Mouse (Mus musculus) heart, postnatal 0 days (tissue): Measurements from ENCODE around the gene Unc45a.

Source experiments
- CTCF ChIP-seq: IDR thresholded peaks from 2 replicates; pipeline ENCODE4 v1.5.1; 2016; ENCODE audit warnings: antibody characterized with exemption, control low read depth, low read depth
- EP300 ChIP-seq: IDR thresholded peaks from 2 replicates; pipeline ENCODE4 v1.6.1; 2016; ENCODE audit warnings: antibody characterized with exemption, low read depth

GRCm38 (mm10) chr7:80336932-80337331, 3.9 kb downstream of the Unc45a start:
- TF ChIP-seq CTCF: no peak
- TF ChIP-seq EP300: no peak
